Mouse (Mus musculus) liver, postnatal 0 days (tissue): ENCODE measurements at regions not wholly inside any gene's neighbourhood (a gene's known extent, or its start where the extent isn't known, plus 50 kb on each side); places are given as distances from the start of the nearest gene placed in this dataset.

ENCODE experiments used
- ATAC-seq: fragments of 200-750 bp; cut with Nextera tagmentation; 2 replicates; pipeline ENCODE4 v1.8.0; 2017; ENCODE audit warnings: mild to moderate bottlenecking, moderate library complexity
- DNase-seq: peaks from one replicate; pipeline ENCODE4 v3.0.0-alpha.2; 2016
- H3K27ac ChIP-seq: fragments of 300-500 bp; sonication (generic); 2 replicates; pipeline ENCODE4 v1.5.1; 2014; ENCODE audit warnings: antibody characterized with exemption, moderate library complexity, mild to moderate bottlenecking, low read depth
- H3K27me3 ChIP-seq: fragments of 300-500 bp; sonication (generic); 2 replicates; pipeline ENCODE4 v1.6.1; 2014; ENCODE audit warnings: low read length, control low read depth, mixed read lengths; ENCODE audit not compliant: insufficient read depth
- H3K36me3 ChIP-seq: fragments of 300-500 bp; sonication (generic); replicated peaks from 2 replicates; pipeline ENCODE4 v1.6.1; 2014; ENCODE audit warnings: mild to moderate bottlenecking, control low read depth, low read length, moderate library complexity, mixed read lengths; ENCODE audit not compliant: insufficient read depth
- H3K4me1 ChIP-seq: fragments of 300-500 bp; sonication (generic); 2 replicates; pipeline ENCODE4 v1.6.1; 2014; ENCODE audit warnings: antibody characterized with exemption, mild to moderate bottlenecking, control low read depth; ENCODE audit not compliant: insufficient read depth
- H3K4me2 ChIP-seq: fragments of 300-500 bp; sonication (generic); 2 replicates; pipeline ENCODE4 v1.6.1; 2014; ENCODE audit warnings: low read depth, mild to moderate bottlenecking, low read length, moderate library complexity, mixed read lengths
- H3K4me3 ChIP-seq: fragments of 300-500 bp; sonication (generic); 2 replicates; pipeline ENCODE4 v1.5.1; 2014; ENCODE audit warnings: low read depth, low read length
- H3K9ac ChIP-seq: fragments of 300-500 bp; sonication (generic); replicated peaks from 2 replicates; pipeline ENCODE4 v1.6.1; 2014; ENCODE audit warnings: mild to moderate bottlenecking, moderate library complexity
- H3K9me3 ChIP-seq: fragments of 300-500 bp; sonication (generic); 2 replicates; pipeline ENCODE4 v1.6.1; 2016; ENCODE audit warnings: mild to moderate bottlenecking, control low read depth, low read length, mixed read lengths
- CTCF ChIP-seq: sonication (generic); IDR thresholded peaks from 2 replicates; pipeline ENCODE4 v1.5.1; 2016; ENCODE audit warnings: antibody characterized with exemption, low read depth
- EP300 ChIP-seq: IDR thresholded peaks from 2 replicates; pipeline ENCODE4 v1.6.1; 2016; ENCODE audit warnings: antibody characterized with exemption, low read depth, mild to moderate bottlenecking
- WGBS: fragments of 180-500 bp; shearing (Covaris S2); extraction: QIAGEN DNeasy Blood & Tissue Kit; methylation state at CpG from one replicate; pipeline ENCODE4 v1.1.7; 2014; ENCODE audit not compliant: insufficient replicate concordance; 5-methylcytosine and 5-hydroxymethylcytosine counted together

DNA sequence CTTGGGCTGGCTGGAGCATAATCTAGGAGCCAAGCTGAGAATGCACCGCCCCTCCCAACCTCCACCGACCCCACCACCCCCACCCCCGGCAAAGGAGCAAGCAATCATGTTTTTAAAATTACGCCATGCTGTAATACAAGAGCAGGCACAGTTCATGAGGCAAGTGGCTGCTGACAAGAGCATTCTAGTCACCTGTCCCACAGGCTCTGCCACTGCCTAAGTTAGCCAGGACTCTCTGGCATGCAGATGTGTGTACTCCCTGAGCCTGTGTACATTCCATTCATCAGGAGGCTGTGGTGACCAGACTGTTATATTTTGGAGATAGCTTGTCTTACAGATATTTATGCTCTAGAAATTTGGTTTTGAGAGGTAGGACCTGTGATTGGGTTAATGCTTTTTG lies 520.8 kb upstream of the Pdzrn3 start:
- H3K27ac ChIP-seq, result no peak overlapping the region
- TF ChIP-seq CTCF (no peak), EP300 (no peak)
- H3K36me3 ChIP-seq, result no peaks in the 10 kb centered on the region
- no peaks in the 10 kb centered on the region for H3K4me1 ChIP-seq
- no peak for ATAC-seq
- no peaks in the 10 kb centered on the region for H3K27me3 ChIP-seq
- no peak overlapping the region for H3K9ac ChIP-seq
- no peak for DNase-seq
- no peak overlapping the region for H3K4me2 ChIP-seq
- 72% methylated on average over 4 of the region's 4 CpGs for whole genome bisulfite sequencing
- H3K9me3 ChIP-seq, result no peaks in the 10 kb centered on the region
- no peak overlapping the region for H3K4me3 ChIP-seq

DNA sequence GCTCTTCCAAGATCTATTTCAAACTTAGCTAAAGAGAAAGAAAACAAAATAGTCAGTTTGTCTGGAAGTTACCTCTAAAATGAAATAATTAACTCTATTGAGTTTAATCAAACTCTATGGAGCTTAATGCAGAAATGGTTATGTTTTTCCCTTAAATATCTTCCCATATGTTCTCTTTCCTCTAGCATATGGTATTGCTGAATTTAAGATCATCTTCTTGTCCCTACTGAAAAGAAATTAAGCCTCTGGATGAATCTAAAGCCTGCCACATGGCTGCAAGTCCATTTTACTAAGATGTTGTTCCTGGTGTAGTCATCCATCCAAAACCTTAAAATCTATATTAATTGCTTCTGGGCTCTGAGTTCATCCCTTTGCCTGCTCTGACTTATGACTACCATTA lies 513.0 kb upstream of the Pdzrn3 start:
- ATAC-seq (no peak), DNase-seq (no peak)
- H3K9me3 ChIP-seq, result no peaks in the 10 kb centered on the region
- no peaks in the 10 kb centered on the region for H3K4me1 ChIP-seq
- no peak overlapping the region for H3K27ac ChIP-seq
- no peak overlapping the region for H3K4me2 ChIP-seq
- H3K9ac ChIP-seq, result no peak overlapping the region
- no peak overlapping the region for H3K4me3 ChIP-seq
- no peaks in the 10 kb centered on the region for H3K36me3 ChIP-seq
- H3K27me3 ChIP-seq, result no peaks in the 10 kb centered on the region
- no peak for TF ChIP-seq EP300
- TF ChIP-seq CTCF, result no peak

GRCm38 (mm10) chr6:101882938-101883337 lies 505.2 kb upstream of the Pdzrn3 start:
- H3K4me3 ChIP-seq, result no peak overlapping the region
- no peaks in the 10 kb centered on the region for H3K4me1 ChIP-seq
- H3K36me3 ChIP-seq, result no peaks in the 10 kb centered on the region
- H3K4me2 ChIP-seq, result no peak overlapping the region
- no peak overlapping the region for H3K9ac ChIP-seq
- no peak for ATAC-seq
- no peak for DNase-seq
- no peaks in the 10 kb centered on the region for H3K27me3 ChIP-seq
- WGBS, result 62% methylated on average over 4 of the region's 4 CpGs
- no peak for TF ChIP-seq CTCF
- no peak for TF ChIP-seq EP300
- no peak overlapping the region for H3K27ac ChIP-seq
- H3K9me3 ChIP-seq, result no peaks in the 10 kb centered on the region

GRCm38 (mm10) chr6:101874894-101875293 lies 497.2 kb upstream of the Pdzrn3 start:
- Histone ChIP-seq H3K4me1 (no peaks in the 10 kb centered on the region), H3K9ac (no peak overlapping the region), H3K9me3 (no peaks in the 10 kb centered on the region), H3K27ac (no peak overlapping the region), H3K36me3 (no peaks in the 10 kb centered on the region), H3K4me2 (no peak overlapping the region), H3K27me3 (no peaks in the 10 kb centered on the region), H3K4me3 (no peak overlapping the region)
- ATAC-seq (no peak), DNase-seq (no peak)
- 71% methylated on average over 1 of the region's 1 CpGs for WGBS
- TF ChIP-seq CTCF (no peak), EP300 (no peak)

- 57% methylated on average over 5 of the region's 5 CpGs for WGBS
- Histone ChIP-seq H3K27me3 (no peaks in the 10 kb centered on the region), H3K36me3 (no peaks in the 10 kb centered on the region), H3K9me3 (no peaks in the 10 kb centered on the region), H3K27ac (no peak overlapping the region), H3K4me1 (no peaks in the 10 kb centered on the region), H3K9ac (no peak overlapping the region), H3K4me2 (no peak overlapping the region), H3K4me3 (no peak overlapping the region)
- TF ChIP-seq CTCF, result no peak
- TF ChIP-seq EP300, result no peak
- DNase-seq (no peak), ATAC-seq (no peak)
Measured at GRCm38 (mm10) chr6:101858895-101859294, 481.2 kb upstream of the Pdzrn3 start.

DNA sequence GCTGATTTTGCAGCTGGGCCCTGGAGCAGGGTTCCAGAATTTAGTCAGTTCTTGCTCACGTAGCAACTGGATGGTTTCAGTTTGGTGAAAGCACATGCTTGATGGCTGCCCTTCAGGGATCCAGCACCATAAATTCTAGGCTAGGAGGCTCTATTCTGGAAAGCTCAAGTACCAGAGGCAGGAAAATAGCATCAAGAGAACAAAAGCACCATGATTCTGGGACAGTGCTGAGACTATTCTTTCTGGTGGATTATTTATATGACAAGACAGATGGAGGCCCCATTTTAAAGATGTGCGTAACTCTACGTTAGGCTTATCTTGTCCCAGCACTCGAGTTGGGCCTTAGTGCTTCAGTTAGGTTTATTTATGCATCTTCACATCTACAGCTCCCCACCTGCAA lies 463.0 kb upstream of the Pdzrn3 start:
- no peak for TF ChIP-seq EP300
- TF ChIP-seq CTCF, result no peak

DNA sequence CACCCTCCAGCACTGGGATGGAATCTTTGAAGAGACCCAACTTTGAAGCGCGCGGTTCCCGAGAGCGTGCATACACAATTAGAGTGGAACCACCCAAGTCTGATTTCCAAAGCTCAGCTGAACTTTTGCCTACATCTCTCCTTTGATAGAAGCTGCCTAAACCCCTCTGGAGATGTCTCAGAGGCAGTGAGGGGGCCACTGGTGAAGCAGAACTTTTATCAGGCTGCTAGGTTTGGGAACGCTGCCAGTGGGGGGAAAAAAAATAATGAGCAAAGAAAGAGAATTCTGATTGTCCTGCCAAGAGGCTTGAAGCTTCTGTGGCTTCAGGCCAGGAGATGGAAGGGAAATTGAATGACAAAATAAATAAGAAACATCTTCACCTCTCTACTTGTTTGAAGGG lies 459.9 kb upstream of the Pdzrn3 start:
- WGBS, result 85% methylated on average over 6 of the region's 6 CpGs
- Histone ChIP-seq H3K36me3 (no peaks in the 10 kb centered on the region), H3K9me3 (no peaks in the 10 kb centered on the region), H3K4me2 (no peak overlapping the region), H3K4me1 (no peaks in the 10 kb centered on the region), H3K27ac (no peak overlapping the region), H3K4me3 (no peak overlapping the region), H3K27me3 (no peaks in the 10 kb centered on the region), H3K9ac (no peak overlapping the region)
- DNase-seq (no peak), ATAC-seq (no peak)
- TF ChIP-seq CTCF, result no peak
- no peak for TF ChIP-seq EP300

More for the DNA sequence above, 463.0 kb upstream of the Pdzrn3 start:
- ATAC-seq (no peak), DNase-seq (no peak)
- WGBS, result 80% methylated on average over 4 of the region's 4 CpGs
- Histone ChIP-seq H3K9me3 (no peaks in the 10 kb centered on the region), H3K9ac (no peak overlapping the region), H3K4me1 (no peaks in the 10 kb centered on the region), H3K4me2 (no peak overlapping the region), H3K36me3 (no peaks in the 10 kb centered on the region), H3K4me3 (no peak overlapping the region), H3K27me3 (no peaks in the 10 kb centered on the region), H3K27ac (no peak overlapping the region)
